Mouse (Mus musculus) hindbrain, embryonic 12.5 days (tissue): ENCODE data around the gene Drg1. TPM values are rescaled to one million over a fixed set of nuclear protein-coding genes. Genes with fewer than 3 reads are reported as not detected.

Source experiments
- polyA plus RNA-seq: library from polyadenylated mRNA; unstranded; fragments of >200 nt; fragmentation: Nextera tagmentation; extraction: Ambion mirVana; gene quantifications from 2 replicates; pipeline ENCODE4 v1.2.1, GENCODE M21; 2016

The Drg1 gene
- polyA plus RNA-seq, 1 experiment from 2014 or later = 240 TPM

Other genes with a start within 250 kb of the Drg1 start
- gene Sfi1, start 73.0 kb downstream of the Drg1 start, polyA plus RNA-seq = 17.2 and 18.6 TPM in 2 replicates
- gene Eif4enif1, start 64.0 kb downstream of the Drg1 start, polyA plus RNA-seq = 58.8 and 64.6 TPM in 2 replicates
- gene Patz1, start 22.5 kb upstream of the Drg1 start, polyA plus RNA-seq = 115 and 119 TPM in 2 replicates
- 19.9 and 22.0 TPM in 2 replicates for gene Pik3ip1, start 64.0 kb upstream of the Drg1 start, polyA plus RNA-seq
- gene Limk2, start 142.8 kb upstream of the Drg1 start, polyA plus RNA-seq = 114 and 116 TPM in 2 replicates
- gene Rnf185, start 185.9 kb upstream of the Drg1 start, polyA plus RNA-seq = 38.5 and 43.0 TPM in 2 replicates
- gene Pla2g3, start 221.9 kb upstream of the Drg1 start, polyA plus RNA-seq = 0.81 and 1.2 TPM in 2 replicates
- gene Inpp5j, start 238.4 kb upstream of the Drg1 start, polyA plus RNA-seq = 0.73 and 1.2 TPM in 2 replicates
- gene Selenom, start 248.3 kb upstream of the Drg1 start, polyA plus RNA-seq = 78.0 and 83.6 TPM in 2 replicates